Mouse (Mus musculus): ENCODE results near the gene Nisch. TPM values are rescaled to one million over a fixed set of nuclear protein-coding genes. Genes with fewer than 3 reads are reported as not detected.
A peak's percentile ranks its signal among the peaks of the same experiment; 100 is the strongest.

The Nisch gene
- polyA plus RNA-seq, 1 experiment: 524 TPM

DNA sequence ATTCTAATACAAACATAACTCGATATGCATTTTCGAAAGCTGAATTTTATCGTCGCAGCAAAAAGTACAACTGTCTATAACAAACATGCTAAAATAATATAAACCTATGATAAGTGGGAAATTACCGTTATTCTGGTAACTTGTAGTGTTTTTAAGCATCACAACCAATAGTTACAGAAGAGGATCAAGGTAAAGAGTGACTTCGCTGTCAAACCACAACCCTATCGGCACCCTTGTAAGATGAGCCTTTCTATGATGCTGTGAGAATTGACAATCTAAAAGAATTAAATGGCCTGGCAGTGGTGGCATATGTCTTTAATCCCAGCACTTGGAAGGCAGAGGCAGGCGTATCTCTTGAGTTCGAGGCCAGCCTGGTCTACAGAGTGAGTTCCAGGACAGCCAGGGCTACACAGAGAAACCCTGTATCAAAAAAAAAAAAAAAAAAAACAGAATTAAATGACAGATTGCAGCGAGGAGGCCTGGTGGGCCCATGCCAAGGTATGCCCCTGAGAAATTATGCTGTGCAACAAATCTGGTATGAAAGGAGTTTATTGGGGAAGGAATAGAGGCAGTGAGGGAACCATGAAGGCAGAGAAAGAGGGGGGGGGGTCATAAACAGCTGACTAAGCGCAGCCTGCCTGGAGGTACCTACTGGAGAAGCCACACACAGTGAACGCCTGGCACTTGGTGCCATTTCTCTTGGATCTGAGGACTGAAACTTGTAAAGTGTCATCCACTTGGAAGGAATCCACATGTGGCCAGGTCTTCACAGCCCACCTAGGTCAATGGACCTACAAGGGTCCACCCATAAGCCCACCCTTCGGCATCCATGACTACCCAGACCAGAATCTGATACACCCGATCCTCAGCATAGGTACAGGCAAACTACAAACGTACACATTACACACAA, 87.2 kb downstream of the Nisch start:
- no peak; the same call in 1 of the 2 replicates for TF ChIP-seq POLR2A (IDR thresholded peaks at IDR 0.05; ENCODE audit: low read depth, low read length)
- Histone ChIP-seq H3K4me1 (ENCODE audit: control insufficient read depth, insufficient read depth, low read length) (peaks cover 6% of the 10 kb centered on the region), H3K27ac (ENCODE audit: insufficient read depth, low read length) (no peak overlapping the region), H3K4me3 (ENCODE audit: insufficient read depth, low read length) (0 out of 2 replicates have a peak overlapping the region, but pooled peaks have one; percentile 22)

DNA sequence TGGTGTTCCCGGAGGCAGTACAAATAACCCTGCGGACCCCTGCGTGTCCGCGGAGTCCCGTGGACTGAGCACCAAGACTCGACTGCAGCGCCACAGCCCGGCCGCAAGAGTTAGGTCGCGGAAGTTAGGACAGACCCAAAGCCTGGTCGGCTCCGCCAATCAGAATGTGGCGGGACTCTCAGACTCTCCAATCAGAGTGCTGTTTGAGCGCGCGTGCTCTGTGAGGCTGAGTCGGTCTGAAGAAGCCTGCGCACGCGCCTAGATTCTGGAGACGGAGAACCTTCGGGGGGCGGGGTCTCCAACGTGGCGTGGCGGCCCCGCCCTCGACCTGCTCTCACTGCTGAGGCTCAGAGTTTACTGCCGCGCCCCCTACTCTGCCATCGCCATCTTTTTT, 87.9 kb downstream of the Nisch start, which contains the start of gene Smim4:
Gene Smim4, minus strand, starts transcription at position 131 of the 394 bp plus-strand sequence.
- H3K27ac ChIP-seq (ENCODE audit: insufficient read depth, low read length): peak within 1 kb of the TSS; percentile 58
- peaks cover 6% of the 10 kb centered on the region for H3K4me1 ChIP-seq (ENCODE audit: control insufficient read depth, insufficient read depth, low read length)

DNA sequence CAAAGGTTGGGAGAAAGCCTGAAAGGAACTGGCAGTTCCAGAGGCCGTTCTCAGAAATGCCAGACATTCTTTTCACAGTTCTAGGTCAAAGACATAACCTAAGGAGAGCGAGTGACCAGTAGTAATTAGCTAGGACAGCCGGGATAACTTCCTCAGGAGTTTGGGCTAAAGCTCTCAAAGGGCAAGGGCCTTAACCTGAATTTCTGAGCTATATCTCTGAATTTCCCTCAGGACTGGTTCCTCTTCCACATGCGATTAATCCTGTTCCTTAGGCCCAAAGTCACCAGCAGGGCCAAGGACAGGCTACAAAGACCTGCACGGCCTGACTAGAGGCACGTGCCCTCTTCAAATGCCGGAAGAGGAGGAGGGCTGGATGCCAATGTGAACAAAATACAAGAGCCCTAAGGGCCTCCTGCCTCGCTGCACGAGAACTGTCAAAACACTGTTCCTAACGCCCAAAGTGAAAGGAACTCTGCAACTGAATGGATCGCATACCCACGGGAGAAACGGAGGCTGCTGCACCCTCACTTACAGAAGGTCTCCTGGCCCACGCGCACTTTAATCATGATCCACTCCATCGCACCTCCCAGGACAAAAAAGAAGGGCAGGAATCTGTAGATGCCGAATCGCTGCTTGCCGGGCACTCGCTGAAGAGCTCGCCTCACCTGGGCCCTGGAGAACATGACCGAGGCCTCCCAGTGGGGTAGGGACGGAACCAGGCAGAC, 88.5 kb downstream of the Nisch start:
- Histone ChIP-seq H3K4me1 (ENCODE audit: control insufficient read depth, insufficient read depth, low read length) (peaks cover 6% of the 10 kb centered on the region), H3K4me3 (ENCODE audit: insufficient read depth, low read length) (peak overlapping the region; percentile 86), H3K27ac (ENCODE audit: insufficient read depth, low read length) (peak overlapping the region; percentile 58)
- TF ChIP-seq CTCF (IDR thresholded peaks at IDR 0.05; ENCODE audit: borderline replicate concordance, insufficient read depth, low read length) (no peak), POLR2A (IDR thresholded peaks at IDR 0.05; ENCODE audit: low read depth, low read length) (peak; percentile 23; the same call in 1 of the 2 replicates)

More for the DNA sequence above, 87.9 kb downstream of the Nisch start, which contains the start of gene Smim4:
- peak; percentile 55; the same call in 1 of the 2 replicates for TF ChIP-seq CTCF (IDR thresholded peaks at IDR 0.05; ENCODE audit: borderline replicate concordance, insufficient read depth, low read length)
- TF ChIP-seq POLR2A (IDR thresholded peaks at IDR 0.05; ENCODE audit: low read depth, low read length): peak; percentile 83
- H3K4me3 ChIP-seq (ENCODE audit: insufficient read depth, low read length): peak within 1 kb of the TSS; percentile 86

DNA sequence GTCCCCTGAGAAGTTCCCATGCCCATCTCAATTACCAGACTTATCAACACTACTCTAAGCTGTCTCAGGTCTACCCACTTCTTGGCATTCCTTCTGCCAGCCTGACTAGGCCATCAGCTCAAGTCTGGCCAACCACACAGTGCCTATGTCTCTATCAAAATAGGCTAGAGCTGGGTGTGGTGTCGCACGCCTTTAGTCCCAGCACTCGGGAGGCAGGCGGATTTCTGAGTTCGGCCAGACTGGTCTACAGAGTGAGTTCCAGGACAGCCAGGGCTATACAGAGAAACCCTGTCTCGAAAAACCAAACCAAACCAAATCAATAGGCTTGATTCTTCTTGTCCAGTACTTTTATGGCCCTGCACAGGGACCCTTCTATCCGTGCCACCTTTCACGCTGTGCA, 89.9 kb downstream of the Nisch start:
- no peak overlapping the region for H3K4me3 ChIP-seq (ENCODE audit: insufficient read depth, low read length)
- H3K4me1 ChIP-seq (ENCODE audit: control insufficient read depth, insufficient read depth, low read length): peaks cover 6% of the 10 kb centered on the region; the same call in 1 of the 2 replicates
- no peak overlapping the region for H3K27ac ChIP-seq (ENCODE audit: insufficient read depth, low read length)
- TF ChIP-seq CTCF (IDR thresholded peaks at IDR 0.05; ENCODE audit: borderline replicate concordance, insufficient read depth, low read length) (no peak), POLR2A (IDR thresholded peaks at IDR 0.05; ENCODE audit: low read depth, low read length) (no peak)

DNA sequence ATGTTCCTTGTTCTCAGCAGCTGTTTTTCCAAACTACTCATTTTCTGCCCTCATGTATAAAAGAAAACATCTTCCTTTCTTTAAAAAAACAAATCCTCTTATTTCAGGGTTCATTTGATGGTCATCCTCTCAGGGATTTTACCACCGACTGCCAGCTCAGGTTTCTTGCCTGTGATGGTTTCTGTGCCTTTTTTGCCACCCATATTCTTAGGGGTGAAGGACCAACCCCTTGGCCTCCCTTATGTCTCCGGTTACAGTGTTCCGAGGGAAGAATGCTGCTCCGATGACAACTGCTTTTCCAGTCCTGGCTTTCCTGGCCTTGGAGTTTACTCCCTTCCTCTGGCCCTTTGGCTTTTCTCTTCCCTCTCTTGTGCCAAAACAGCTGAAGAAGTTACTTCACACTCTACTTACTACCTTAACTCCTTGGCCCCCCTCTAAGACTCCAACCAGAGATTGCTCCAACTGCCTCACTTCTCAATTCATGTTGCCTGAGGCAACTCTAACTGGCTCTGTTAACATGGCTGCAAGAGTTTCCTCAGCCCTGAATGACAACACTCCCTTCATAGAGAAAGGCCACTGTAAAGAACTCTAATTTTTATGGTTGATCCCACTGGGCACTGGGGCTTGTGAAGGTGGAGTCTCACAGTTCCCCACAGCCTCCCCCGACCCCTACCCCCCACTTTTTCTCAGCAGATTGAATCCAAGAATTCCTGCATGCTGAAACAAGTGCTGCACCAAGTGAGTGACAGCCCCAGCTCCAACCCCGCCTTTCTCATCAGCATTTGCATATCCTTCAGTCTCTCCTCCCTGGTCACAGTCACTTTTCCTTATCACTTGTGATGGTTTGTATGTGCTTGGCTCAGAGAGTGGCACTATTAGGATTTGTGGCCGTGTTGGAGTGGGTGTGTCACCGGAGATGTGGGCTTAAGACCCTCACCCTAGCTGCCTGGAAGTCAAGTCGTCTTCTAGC, 91.4 kb downstream of the Nisch start:
- no peak overlapping the region for H3K4me3 ChIP-seq (ENCODE audit: insufficient read depth, low read length)
- H3K4me1 ChIP-seq (ENCODE audit: control insufficient read depth, insufficient read depth, low read length): peaks cover 6% of the 10 kb centered on the region; the same call in 1 of the 2 replicates
- peak overlapping the region; percentile 9 for H3K27ac ChIP-seq (ENCODE audit: insufficient read depth, low read length)
- TF ChIP-seq CTCF (IDR thresholded peaks at IDR 0.05; ENCODE audit: borderline replicate concordance, insufficient read depth, low read length): no peak
- no peak for TF ChIP-seq POLR2A (IDR thresholded peaks at IDR 0.05; ENCODE audit: low read depth, low read length)

Other genes starting within 250 kb of the Nisch start
- gene Glt8d1, start 215.5 kb downstream of the Nisch start, polyA plus RNA-seq (2011; ENCODE audit: insufficient read length, low read depth, missing spikeins): 64.2 and 76.1 TPM in 2 replicates
- 465 and 483 TPM in 2 replicates for gene Spcs1, start 215.3 kb downstream of the Nisch start, polyA plus RNA-seq (2011; ENCODE audit: insufficient read length, low read depth, missing spikeins)
- gene Pbrm1, start 197.8 kb downstream of the Nisch start, polyA plus RNA-seq (2011; ENCODE audit: insufficient read length, low read depth, missing spikeins): 83.9 and 99.0 TPM in 2 replicates
- 151 and 168 TPM in 2 replicates for gene Gnl3, start 197.8 kb downstream of the Nisch start, polyA plus RNA-seq (2011; ENCODE audit: insufficient read length, low read depth, missing spikeins)
- 30.6 and 33.4 TPM in 2 replicates for gene Smim4, start 88.0 kb downstream of the Nisch start, polyA plus RNA-seq (2011; ENCODE audit: insufficient read length, low read depth, missing spikeins)
- gene Nt5dc2, start 85.9 kb downstream of the Nisch start, polyA plus RNA-seq (2011; ENCODE audit: insufficient read length, low read depth, missing spikeins): 86.1 and 119 TPM in 2 replicates
- gene Stab1, start 48.3 kb downstream of the Nisch start, polyA plus RNA-seq (2011; ENCODE audit: insufficient read length, low read depth, missing spikeins): 1.7 and 7.3 TPM in 2 replicates
- gene Tnnc1, start 8.6 kb downstream of the Nisch start, polyA plus RNA-seq (2011; ENCODE audit: insufficient read length, low read depth, missing spikeins): 2.4 and 3.0 TPM in 2 replicates
- gene Sema3g, start 914 bp upstream of the Nisch start, polyA plus RNA-seq (2011; ENCODE audit: insufficient read length, low read depth, missing spikeins): 0.25 and 0.90 TPM in 2 replicates
- gene Phf7, start 34.4 kb upstream of the Nisch start, polyA plus RNA-seq (2011; ENCODE audit: insufficient read length, low read depth, missing spikeins): 5.9 and 6.5 TPM in 2 replicates
- gene Bap1, start 34.5 kb upstream of the Nisch start, polyA plus RNA-seq (2011; ENCODE audit: insufficient read length, low read depth, missing spikeins): 26.3 and 37.4 TPM in 2 replicates
- gene Dnah1, start 107.0 kb upstream of the Nisch start, polyA plus RNA-seq (2011; ENCODE audit: insufficient read length, low read depth, missing spikeins): 0.40 and 1.5 TPM in 2 replicates
- gene Capn7, start 119.7 kb upstream of the Nisch start, polyA plus RNA-seq (2011; ENCODE audit: insufficient read length, low read depth, missing spikeins): 38.1 and 46.0 TPM in 2 replicates
- 25.0 and 29.1 TPM in 2 replicates for gene Sh3bp5, start 219.1 kb upstream of the Nisch start, polyA plus RNA-seq (2011; ENCODE audit: insufficient read length, low read depth, missing spikeins)